Mouse (Mus musculus): ENCODE data around the gene Ctr9.

GRCm38 (mm10) chr7:110989286-110989879 is 39.4 kb upstream of the Ctr9 start:
- TF ChIP-seq CTCF (IDR thresholded peaks at IDR 0.05; ENCODE audit: extremely low read depth, insufficient read length, insufficient replicate concordance, low read depth, low read length) (no peak), POLR2A (IDR thresholded peaks at IDR 0.05; ENCODE audit: low read depth, low read length) (no peak)

Data from small intestine, adult 2 months (tissue).